Mouse (Mus musculus): ENCODE measurements around the gene Utp3. TPM values are rescaled to one million over a fixed set of nuclear protein-coding genes. Genes with fewer than 3 reads are reported as not detected.

Gene Utp3
- polyA plus RNA-seq, 1 experiment from 2014 or later: 71.3 TPM

GRCm38 (mm10) chr5:88575506-88576338 lies 21.5 kb downstream of the Utp3 start:
- peaks cover 11% of the 10 kb centered on the region for H3K4me1 ChIP-seq
- peak overlapping the region; percentile 47 for H3K27ac ChIP-seq
- peaks cover under 1% of the 10 kb centered on the region; the same call in 1 of the 2 replicates for H3K36me3 ChIP-seq
- ATAC-seq (ENCODE audit: insufficient number of reproducible peaks, low FRiP score, low TSS enrichment, low read depth): peak; percentile 10; the same call in 1 of the 2 replicates
- no peaks in the 10 kb centered on the region for H3K9me3 ChIP-seq
- WGBS: 38% methylated on average over 3 of the region's 3 CpGs
- H3K27me3 ChIP-seq: no peaks in the 10 kb centered on the region
- H3K4me3 ChIP-seq: no peak overlapping the region
- H3K4me2 ChIP-seq: no peak overlapping the region
- H3K9ac ChIP-seq: no peak overlapping the region

GRCm38 (mm10) chr5:88580681-88581080 lies 26.4 kb downstream of the Utp3 start:
- Histone ChIP-seq H3K27ac (no peak overlapping the region), H3K9ac (no peak overlapping the region), H3K36me3 (no peaks in the 10 kb centered on the region), H3K9me3 (no peaks in the 10 kb centered on the region), H3K4me2 (no peak overlapping the region), H3K4me3 (no peak overlapping the region), H3K4me1 (peaks cover 4% of the 10 kb centered on the region; the same call in 1 of the 2 replicates), H3K27me3 (no peaks in the 10 kb centered on the region)
- ATAC-seq (ENCODE audit: insufficient number of reproducible peaks, low FRiP score, low TSS enrichment, low read depth): no peak
- whole genome bisulfite sequencing: 71% methylated on average over 10 of the region's 10 CpGs

- 94% methylated on average over 6 of the region's 6 CpGs for WGBS
- H3K27me3 ChIP-seq: no peaks in the 10 kb centered on the region
- H3K27ac ChIP-seq: no peak overlapping the region
- no peak overlapping the region for H3K4me2 ChIP-seq
- H3K4me1 ChIP-seq: peaks cover 1% of the 10 kb centered on the region; the same call in 1 of the 2 replicates
- no peak for ATAC-seq (ENCODE audit: insufficient number of reproducible peaks, low FRiP score, low TSS enrichment, low read depth)
- H3K4me3 ChIP-seq: no peak overlapping the region
- H3K36me3 ChIP-seq: no peaks in the 10 kb centered on the region
- no peaks in the 10 kb centered on the region for H3K9me3 ChIP-seq
- H3K9ac ChIP-seq: no peak overlapping the region
These were observed 27.1 kb downstream of the Utp3 start for GRCm38 (mm10) chr5:88581343-88581742.

GRCm38 (mm10) chr5:88583271-88584031 lies 29.2 kb downstream of the Utp3 start:
- H3K27ac ChIP-seq: no peak overlapping the region
- H3K27me3 ChIP-seq: no peaks in the 10 kb centered on the region
- H3K4me2 ChIP-seq: no peak overlapping the region
- ATAC-seq (ENCODE audit: insufficient number of reproducible peaks, low FRiP score, low TSS enrichment, low read depth): no peak
- no peaks in the 10 kb centered on the region for H3K9me3 ChIP-seq
- WGBS: 69% methylated on average over 9 of the region's 9 CpGs
- H3K9ac ChIP-seq: no peak overlapping the region
- H3K4me1 ChIP-seq: peaks cover 10% of the 10 kb centered on the region
- H3K36me3 ChIP-seq: no peaks in the 10 kb centered on the region
- H3K4me3 ChIP-seq: no peak overlapping the region

GRCm38 (mm10) chr5:88584061-88584460 lies 29.8 kb downstream of the Utp3 start:
- ATAC-seq (ENCODE audit: insufficient number of reproducible peaks, low FRiP score, low TSS enrichment, low read depth): no peak
- Histone ChIP-seq H3K4me3 (no peak overlapping the region), H3K27ac (no peak overlapping the region), H3K9ac (no peak overlapping the region), H3K27me3 (no peaks in the 10 kb centered on the region), H3K4me1 (peaks cover 10% of the 10 kb centered on the region), H3K9me3 (no peaks in the 10 kb centered on the region), H3K4me2 (no peak overlapping the region), H3K36me3 (no peaks in the 10 kb centered on the region)
- WGBS: 72% methylated on average over 9 of the region's 9 CpGs

- H3K27ac ChIP-seq: no peak overlapping the region
- H3K27me3 ChIP-seq: no peaks in the 10 kb centered on the region
- no peaks in the 10 kb centered on the region for H3K36me3 ChIP-seq
- H3K4me1 ChIP-seq: peaks cover 10% of the 10 kb centered on the region
- H3K9me3 ChIP-seq: no peaks in the 10 kb centered on the region
- peak; percentile 52; the same call in 1 of the 2 replicates for ATAC-seq (ENCODE audit: insufficient number of reproducible peaks, low FRiP score, low TSS enrichment, low read depth)
- no peak overlapping the region for H3K9ac ChIP-seq
- 71% methylated on average over 7 of the region's 7 CpGs for WGBS
- no peak overlapping the region for H3K4me3 ChIP-seq
- H3K4me2 ChIP-seq: no peak overlapping the region
These were observed 32.3 kb downstream of the Utp3 start for GRCm38 (mm10) chr5:88586407-88587174.

- Histone ChIP-seq H3K27me3 (no peaks in the 10 kb centered on the region), H3K4me1 (peaks cover 10% of the 10 kb centered on the region), H3K9ac (no peak overlapping the region), H3K36me3 (no peaks in the 10 kb centered on the region), H3K9me3 (no peaks in the 10 kb centered on the region), H3K27ac (no peak overlapping the region), H3K4me2 (no peak overlapping the region), H3K4me3 (no peak overlapping the region)
- ATAC-seq (ENCODE audit: insufficient number of reproducible peaks, low FRiP score, low TSS enrichment, low read depth): no peak
- WGBS: 48% methylated on average over 13 of the region's 13 CpGs
These were observed 33.1 kb downstream of the Utp3 start for GRCm38 (mm10) chr5:88587211-88587934.

- Histone ChIP-seq H3K4me1 (peaks cover 10% of the 10 kb centered on the region), H3K36me3 (no peaks in the 10 kb centered on the region), H3K4me2 (no peak overlapping the region), H3K27me3 (no peaks in the 10 kb centered on the region), H3K9ac (no peak overlapping the region), H3K9me3 (no peaks in the 10 kb centered on the region), H3K27ac (no peak overlapping the region), H3K4me3 (no peak overlapping the region)
- no peak for ATAC-seq (ENCODE audit: insufficient number of reproducible peaks, low FRiP score, low TSS enrichment, low read depth)
- WGBS: 72% methylated on average over 5 of the region's 5 CpGs
These were observed 34.2 kb downstream of the Utp3 start for GRCm38 (mm10) chr5:88588481-88588880.

- H3K9me3 ChIP-seq: no peaks in the 10 kb centered on the region
- H3K27me3 ChIP-seq: no peaks in the 10 kb centered on the region
- WGBS: 82% methylated on average over 13 of the region's 13 CpGs
- no peak overlapping the region for H3K27ac ChIP-seq
- H3K4me1 ChIP-seq: no peaks in the 10 kb centered on the region
- H3K4me2 ChIP-seq: no peak overlapping the region
- no peak overlapping the region for H3K9ac ChIP-seq
- H3K4me3 ChIP-seq: no peak overlapping the region
- no peaks in the 10 kb centered on the region for H3K36me3 ChIP-seq
- ATAC-seq (ENCODE audit: insufficient number of reproducible peaks, low FRiP score, low TSS enrichment, low read depth): no peak
These were observed 39.3 kb downstream of the Utp3 start for GRCm38 (mm10) chr5:88593421-88594172.

GRCm38 (mm10) chr5:88594173-88594569 lies 39.9 kb downstream of the Utp3 start:
- Histone ChIP-seq H3K27me3 (no peaks in the 10 kb centered on the region), H3K4me1 (no peaks in the 10 kb centered on the region), H3K9ac (no peak overlapping the region), H3K36me3 (no peaks in the 10 kb centered on the region), H3K4me2 (no peak overlapping the region), H3K4me3 (no peak overlapping the region), H3K9me3 (no peaks in the 10 kb centered on the region), H3K27ac (no peak overlapping the region)
- WGBS: 88% methylated on average over 7 of the region's 7 CpGs
- no peak for ATAC-seq (ENCODE audit: insufficient number of reproducible peaks, low FRiP score, low TSS enrichment, low read depth)

All from limb, embryonic 15.5 days (tissue).